Mouse (Mus musculus): ENCODE measurements around the gene Fuca1. TPM values are rescaled to one million over a fixed set of nuclear protein-coding genes. Genes with fewer than 3 reads are reported as not detected.

The Fuca1 gene
- polyA plus RNA-seq, 1 experiment from 2014 or later, result 78.2 TPM

DNA sequence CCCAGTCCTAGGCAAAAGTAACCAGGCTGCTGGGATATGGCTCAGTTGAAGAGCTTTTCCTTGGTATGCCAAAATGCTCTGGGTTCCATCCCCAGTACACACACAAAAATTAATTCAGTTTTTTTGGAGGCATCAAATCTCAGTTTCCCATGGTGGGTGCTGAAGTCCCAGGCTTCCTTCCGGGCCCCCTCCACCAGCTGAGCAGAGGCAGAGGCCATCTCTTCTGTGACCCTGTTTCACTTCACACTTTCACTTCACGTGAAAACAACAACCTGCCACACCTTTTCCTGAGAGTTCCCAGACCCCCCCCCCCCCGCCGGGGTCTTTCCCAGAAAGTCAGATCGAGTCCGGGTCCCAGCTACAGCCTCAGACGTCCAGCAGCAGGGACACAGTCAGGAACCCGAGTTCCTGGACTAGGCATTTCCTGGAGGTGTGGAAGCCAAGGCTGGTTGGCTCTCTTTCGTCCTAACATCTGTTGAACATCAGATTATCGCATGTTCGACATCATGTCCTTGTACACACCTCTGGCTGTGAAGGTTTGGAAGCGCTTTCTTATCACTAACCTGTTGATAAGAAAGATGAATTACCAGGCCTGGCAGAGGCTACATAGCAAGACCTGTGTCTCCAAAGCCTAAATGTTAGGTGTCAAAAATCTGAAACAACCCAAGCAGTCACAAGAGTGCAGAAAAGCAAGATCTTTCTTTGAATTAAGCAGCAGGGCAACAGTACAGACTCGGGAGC lies 11.0 kb upstream of the Fuca1 start:
- WGBS, result 59% methylated on average over 13 of the region's 13 CpGs
- H3K9ac ChIP-seq, result no peak overlapping the region
- H3K27ac ChIP-seq (replicated peaks), result no peak overlapping the region
- H3K9me3 ChIP-seq (replicated peaks), result no peaks in the 10 kb centered on the region
- H3K4me3 ChIP-seq (replicated peaks), result no peak overlapping the region
- no peaks in the 10 kb centered on the region for H3K36me3 ChIP-seq
- H3K4me2 ChIP-seq (replicated peaks), result no peak overlapping the region
- ATAC-seq (ENCODE audit: insufficient number of reproducible peaks, low FRiP score, low TSS enrichment, low read depth), result no peak
- H3K4me1 ChIP-seq, result no peaks in the 10 kb centered on the region
- H3K27me3 ChIP-seq, result no peaks in the 10 kb centered on the region

- no peaks in the 10 kb centered on the region for H3K4me1 ChIP-seq
- no peak overlapping the region for H3K4me3 ChIP-seq (replicated peaks)
- 67% methylated on average over 7 of the region's 7 CpGs for whole genome bisulfite sequencing
- H3K4me2 ChIP-seq (replicated peaks), result no peak overlapping the region
- ATAC-seq (ENCODE audit: insufficient number of reproducible peaks, low FRiP score, low TSS enrichment, low read depth), result no peak
- no peaks in the 10 kb centered on the region for H3K27me3 ChIP-seq
- H3K9ac ChIP-seq, result no peak overlapping the region
- H3K27ac ChIP-seq (replicated peaks), result no peak overlapping the region
- H3K36me3 ChIP-seq, result no peaks in the 10 kb centered on the region
- no peaks in the 10 kb centered on the region for H3K9me3 ChIP-seq (replicated peaks)
These were observed 9.0 kb upstream of the Fuca1 start for GRCm38 (mm10) chr4:135911531-135911930.

DNA sequence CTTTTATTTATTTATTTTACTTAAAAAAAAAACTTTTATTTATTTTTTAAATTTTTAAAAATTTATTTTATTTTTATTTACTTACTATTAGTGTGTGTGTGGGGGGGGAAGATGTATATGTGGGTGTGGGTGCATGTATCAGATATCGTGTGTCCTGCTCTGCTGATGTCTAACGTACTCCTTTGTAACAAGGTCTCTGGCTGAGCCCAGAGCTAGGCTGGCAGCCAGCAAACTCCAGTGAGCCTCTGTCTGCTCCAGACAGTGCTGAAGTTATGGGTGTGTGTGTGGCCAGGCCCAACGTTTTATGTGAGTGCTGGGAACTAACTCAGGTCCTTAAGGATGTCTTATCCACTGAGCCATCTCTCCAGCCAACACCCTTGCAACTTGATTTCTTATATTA lies 8.4 kb upstream of the Fuca1 start:
- H3K27ac ChIP-seq (replicated peaks), result no peak overlapping the region
- H3K27me3 ChIP-seq, result no peaks in the 10 kb centered on the region
- ATAC-seq (ENCODE audit: insufficient number of reproducible peaks, low FRiP score, low TSS enrichment, low read depth), result no peak
- no peak overlapping the region for H3K4me3 ChIP-seq (replicated peaks)
- H3K9ac ChIP-seq, result no peak overlapping the region
- WGBS, result 58% methylated on average over 3 of the region's 3 CpGs
- no peak overlapping the region for H3K4me2 ChIP-seq (replicated peaks)
- no peaks in the 10 kb centered on the region for H3K4me1 ChIP-seq
- no peaks in the 10 kb centered on the region for H3K9me3 ChIP-seq (replicated peaks)
- H3K36me3 ChIP-seq, result no peaks in the 10 kb centered on the region

- no peak overlapping the region for H3K4me3 ChIP-seq (replicated peaks)
- WGBS, result 54% methylated on average over 3 of the region's 3 CpGs
- H3K4me2 ChIP-seq (replicated peaks), result no peak overlapping the region
- no peak for ATAC-seq (ENCODE audit: insufficient number of reproducible peaks, low FRiP score, low TSS enrichment, low read depth)
- no peak overlapping the region for H3K27ac ChIP-seq (replicated peaks)
- H3K9ac ChIP-seq, result no peak overlapping the region
- H3K36me3 ChIP-seq, result no peaks in the 10 kb centered on the region
- H3K27me3 ChIP-seq, result no peaks in the 10 kb centered on the region
- H3K9me3 ChIP-seq (replicated peaks), result no peaks in the 10 kb centered on the region
- no peaks in the 10 kb centered on the region for H3K4me1 ChIP-seq
These were observed 7.7 kb upstream of the Fuca1 start for GRCm38 (mm10) chr4:135912835-135913234.

DNA sequence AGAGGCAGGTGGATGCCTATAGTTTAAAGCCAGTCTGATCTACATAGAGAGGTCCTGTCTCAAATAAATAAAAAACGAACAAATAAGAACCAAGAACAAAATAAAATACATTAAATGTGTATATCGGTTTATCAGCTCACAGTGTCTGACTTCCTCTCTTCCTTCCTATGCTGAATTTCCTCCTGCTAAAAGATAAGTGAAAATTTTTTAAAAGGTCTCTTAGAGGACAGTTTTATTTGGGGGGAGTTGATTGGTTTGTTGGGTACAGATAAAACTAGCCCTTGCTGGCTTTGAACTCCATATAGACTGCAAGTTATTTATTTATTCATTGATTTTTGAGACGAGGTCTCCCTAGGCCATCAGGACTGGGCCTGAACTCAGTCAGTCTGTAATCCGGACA lies 7.1 kb upstream of the Fuca1 start:
- 71% methylated on average over 4 of the region's 4 CpGs for WGBS
- no peak overlapping the region for H3K9ac ChIP-seq
- no peaks in the 10 kb centered on the region for H3K9me3 ChIP-seq (replicated peaks)
- H3K4me1 ChIP-seq, result no peaks in the 10 kb centered on the region
- H3K4me3 ChIP-seq (replicated peaks), result no peak overlapping the region
- H3K27ac ChIP-seq (replicated peaks), result no peak overlapping the region
- H3K27me3 ChIP-seq, result no peaks in the 10 kb centered on the region
- H3K4me2 ChIP-seq (replicated peaks), result no peak overlapping the region
- no peak for ATAC-seq (ENCODE audit: insufficient number of reproducible peaks, low FRiP score, low TSS enrichment, low read depth)
- H3K36me3 ChIP-seq, result no peaks in the 10 kb centered on the region

GRCm38 (mm10) chr4:135918635-135919279 lies 1.8 kb upstream of the Fuca1 start:
- 91% methylated on average over 13 of the region's 13 CpGs for WGBS

DNA sequence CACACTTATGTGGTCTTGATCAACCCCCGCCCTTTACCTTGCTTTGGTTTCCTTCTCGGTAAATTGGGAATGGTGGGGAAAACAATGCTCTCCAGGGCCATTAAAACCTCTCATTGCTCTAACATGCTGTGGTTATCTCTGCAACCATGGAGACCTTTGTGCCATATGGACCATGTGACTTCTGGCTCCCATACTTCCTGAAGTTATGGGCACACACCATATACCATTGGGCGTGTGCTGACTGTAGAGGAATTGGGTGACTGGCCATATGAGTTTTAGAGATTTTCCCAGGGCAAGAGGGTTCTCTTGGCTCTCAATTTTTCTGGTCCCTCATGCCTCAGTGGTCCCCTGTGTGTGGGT lies 1.3 kb upstream of the Fuca1 start:
- Histone ChIP-seq H3K27ac (replicated peaks) (no peak overlapping the region), H3K27me3 (no peaks in the 10 kb centered on the region), H3K4me1 (peaks cover 11% of the 10 kb centered on the region), H3K9ac (no peak overlapping the region), H3K4me2 (replicated peaks) (no peak overlapping the region), H3K36me3 (peaks cover 6% of the 10 kb centered on the region; the same call in 1 of the 2 replicates), H3K4me3 (replicated peaks) (no peak overlapping the region), H3K9me3 (replicated peaks) (no peaks in the 10 kb centered on the region)
- no peak for ATAC-seq (ENCODE audit: insufficient number of reproducible peaks, low FRiP score, low TSS enrichment, low read depth)
- 87% methylated on average over 3 of the region's 3 CpGs for WGBS

More at GRCm38 (mm10) chr4:135918635-135919279, 1.8 kb upstream of the Fuca1 start:
- Histone ChIP-seq H3K9me3 (replicated peaks) (no peaks in the 10 kb centered on the region), H3K36me3 (peaks cover 4% of the 10 kb centered on the region; the same call in 1 of the 2 replicates), H3K4me1 (peaks cover 11% of the 10 kb centered on the region), H3K9ac (no peak overlapping the region), H3K27ac (replicated peaks) (no peak overlapping the region), H3K27me3 (no peaks in the 10 kb centered on the region), H3K4me3 (replicated peaks) (no peak overlapping the region), H3K4me2 (replicated peaks) (no peak overlapping the region)
- no peak for ATAC-seq (ENCODE audit: insufficient number of reproducible peaks, low FRiP score, low TSS enrichment, low read depth)

DNA sequence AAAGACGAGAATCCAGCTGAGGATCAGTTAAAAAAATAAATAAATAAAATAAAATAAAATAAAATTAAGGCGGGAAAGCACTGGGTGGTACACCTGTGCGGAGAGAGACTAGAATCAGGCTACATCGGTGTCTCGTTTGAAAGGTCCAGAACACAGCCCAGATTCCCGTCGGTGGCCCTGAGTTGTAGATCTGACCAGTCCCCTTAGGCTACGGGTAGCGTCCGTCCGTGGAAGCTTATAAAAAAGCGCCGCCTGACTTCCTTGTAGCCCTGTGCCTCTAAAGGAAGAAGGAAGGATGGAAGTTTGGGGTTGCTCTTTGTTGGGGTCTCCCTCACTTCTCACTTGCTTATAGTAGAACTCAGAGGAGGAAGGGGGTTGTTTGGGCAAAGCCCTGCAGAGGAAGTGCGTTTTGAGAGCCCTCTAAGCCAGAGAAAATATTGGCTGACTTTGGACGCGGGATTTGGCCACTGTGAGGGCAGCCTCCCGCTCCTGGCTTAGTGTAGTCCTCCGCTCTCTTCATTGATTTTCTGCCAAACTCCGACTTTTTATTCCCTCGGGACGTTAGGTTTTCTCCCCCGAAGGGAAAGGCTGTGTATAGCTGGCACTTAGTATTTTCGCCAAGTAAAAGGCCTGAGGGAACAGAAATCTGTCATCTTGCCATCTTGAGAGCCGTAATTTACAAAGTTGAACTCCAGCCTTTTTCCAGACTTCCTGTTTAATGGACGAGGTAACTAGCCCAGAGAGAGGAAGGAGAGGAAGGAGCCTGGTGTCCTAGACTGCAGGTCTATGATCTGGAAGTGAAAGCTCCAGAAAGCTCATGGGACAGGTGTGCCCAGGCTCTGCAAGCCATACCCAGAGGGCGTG lies 954 bp downstream of the Fuca1 start:
- ATAC-seq (ENCODE audit: insufficient number of reproducible peaks, low FRiP score, low TSS enrichment, low read depth), result no peak
- Histone ChIP-seq H3K9ac (peak overlapping the region; percentile 63), H3K27ac (replicated peaks) (peak overlapping the region; percentile 84)

DNA sequence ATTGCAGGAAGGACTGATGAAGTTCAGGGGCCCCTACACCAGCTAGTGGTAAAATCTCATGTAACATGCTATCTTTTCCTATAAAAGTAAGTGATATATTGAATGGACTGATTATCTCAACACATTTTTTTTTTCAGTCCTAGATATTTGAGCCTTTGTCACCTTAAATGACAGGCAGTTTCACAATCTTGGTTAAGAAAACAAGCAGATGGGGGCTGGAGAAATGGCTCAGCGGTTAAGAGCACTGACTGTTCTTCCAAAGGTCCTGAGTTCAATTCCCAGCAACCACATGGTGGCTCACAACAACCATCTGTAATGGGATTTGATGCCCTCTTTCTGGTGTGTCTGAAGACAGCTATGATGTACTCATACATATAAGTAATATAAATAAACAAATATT lies 1.7 kb downstream of the Fuca1 start:
- Histone ChIP-seq H3K4me2 (replicated peaks) (peak overlapping the region; percentile 92), H3K27ac (replicated peaks) (peak overlapping the region; percentile 84; the same call in 1 of the 2 replicates), H3K4me1 (peaks cover 11% of the 10 kb centered on the region), H3K27me3 (no peaks in the 10 kb centered on the region), H3K4me3 (replicated peaks) (peak overlapping the region; percentile 81; the same call in 1 of the 2 replicates), H3K36me3 (peaks cover 19% of the 10 kb centered on the region; the same call in 1 of the 2 replicates), H3K9ac (no peak overlapping the region), H3K9me3 (replicated peaks) (no peaks in the 10 kb centered on the region)
- no peak for ATAC-seq (ENCODE audit: insufficient number of reproducible peaks, low FRiP score, low TSS enrichment, low read depth)
- WGBS, result 78% methylated on average over 1 of the region's 1 CpGs

More for the DNA sequence above, 954 bp downstream of the Fuca1 start:
- peak overlapping the region; percentile 92 for H3K4me2 ChIP-seq (replicated peaks)
- H3K4me1 ChIP-seq, result peaks cover 11% of the 10 kb centered on the region
- H3K9me3 ChIP-seq (replicated peaks), result no peaks in the 10 kb centered on the region
- H3K36me3 ChIP-seq, result peaks cover 16% of the 10 kb centered on the region; the same call in 1 of the 2 replicates
- 4% methylated on average over 26 of the region's 26 CpGs for WGBS
- H3K4me3 ChIP-seq (replicated peaks), result peak overlapping the region; percentile 81
- no peaks in the 10 kb centered on the region for H3K27me3 ChIP-seq

DNA sequence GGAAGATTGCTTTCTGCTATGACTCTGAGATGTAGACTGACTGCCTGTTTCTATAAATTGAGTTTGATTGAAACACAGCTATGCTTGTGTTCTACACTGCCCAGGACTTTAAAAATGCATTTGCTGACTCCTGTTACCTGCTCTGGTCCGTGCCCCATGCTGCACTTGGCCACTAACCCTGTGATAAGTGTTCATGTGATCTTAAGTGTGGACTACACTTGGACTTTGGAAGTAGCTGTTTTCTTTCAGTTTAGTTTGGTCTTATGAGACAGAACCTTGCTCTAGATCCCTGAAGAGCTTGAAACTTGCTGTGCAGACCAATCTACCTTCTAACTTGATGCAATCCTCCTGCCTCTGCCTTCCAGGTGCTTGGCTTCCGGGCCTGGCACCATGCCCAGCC lies 3.9 kb downstream of the Fuca1 start:
- Histone ChIP-seq H3K27ac (replicated peaks) (no peak overlapping the region), H3K36me3 (peaks cover 19% of the 10 kb centered on the region; the same call in 1 of the 2 replicates), H3K4me2 (replicated peaks) (no peak overlapping the region), H3K4me3 (replicated peaks) (no peak overlapping the region), H3K27me3 (no peaks in the 10 kb centered on the region), H3K9ac (no peak overlapping the region), H3K4me1 (peaks cover 11% of the 10 kb centered on the region), H3K9me3 (replicated peaks) (no peaks in the 10 kb centered on the region)
- 92% methylated on average over 2 of the region's 2 CpGs for WGBS
- ATAC-seq (ENCODE audit: insufficient number of reproducible peaks, low FRiP score, low TSS enrichment, low read depth), result no peak

DNA sequence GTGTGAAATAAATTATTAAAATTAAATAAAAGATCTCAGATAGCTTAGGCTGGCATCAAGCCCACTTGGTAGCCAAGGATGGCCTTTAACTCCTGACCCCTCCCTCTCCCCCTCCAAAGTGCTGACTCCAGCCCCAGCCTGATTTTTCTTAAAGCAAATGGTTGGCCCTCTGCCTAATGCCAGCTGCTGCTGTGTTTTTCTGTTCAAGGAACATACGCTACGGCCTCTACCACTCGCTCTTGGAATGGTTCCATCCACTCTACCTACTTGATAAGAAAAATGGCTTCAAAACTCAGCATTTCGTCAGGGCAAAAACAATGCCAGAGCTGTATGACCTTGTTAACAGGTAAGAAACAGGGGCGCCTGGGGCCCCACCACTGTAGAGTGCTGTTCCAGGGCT lies 4.8 kb downstream of the Fuca1 start:
- H3K9me3 ChIP-seq (replicated peaks), result no peaks in the 10 kb centered on the region
- H3K27me3 ChIP-seq, result no peaks in the 10 kb centered on the region
- H3K36me3 ChIP-seq, result peaks cover 20% of the 10 kb centered on the region; the same call in 1 of the 2 replicates
- no peak for ATAC-seq (ENCODE audit: insufficient number of reproducible peaks, low FRiP score, low TSS enrichment, low read depth)
- no peak overlapping the region for H3K4me2 ChIP-seq (replicated peaks)
- WGBS, result 87% methylated on average over 5 of the region's 5 CpGs
- H3K4me1 ChIP-seq, result peaks cover 11% of the 10 kb centered on the region
- no peak overlapping the region for H3K4me3 ChIP-seq (replicated peaks)
- no peak overlapping the region for H3K27ac ChIP-seq (replicated peaks)
- H3K9ac ChIP-seq, result no peak overlapping the region
